Mouse (Mus musculus) lung, postnatal 0 days (tissue): ENCODE measurements around the gene Nmb. TPM values are rescaled to one million over a fixed set of nuclear protein-coding genes. Genes with fewer than 3 reads are reported as not detected.

ENCODE experiments used
- ATAC-seq: fragments of 200-750 bp; cut with Nextera tagmentation; 2 replicates; pipeline ENCODE4 v1.8.0; 2017; ENCODE audit warnings: moderate library complexity
- DNase-seq: peaks from one replicate; pipeline ENCODE4 v3.0.0-alpha.2; 2016; ENCODE audit warnings: low spot score
- H3K27ac ChIP-seq: fragments of 300-500 bp; sonication (generic); 2 replicates; pipeline ENCODE4 v1.5.1; 2014; ENCODE audit warnings: antibody characterized with exemption, mild to moderate bottlenecking, low read length, mixed read lengths
- H3K27me3 ChIP-seq: fragments of 300-500 bp; sonication (generic); replicated peaks from 2 replicates; pipeline ENCODE4 v1.6.1; 2014; ENCODE audit warnings: low read length, mixed read lengths; ENCODE audit not compliant: insufficient read depth
- H3K36me3 ChIP-seq: fragments of 300-500 bp; sonication (generic); 2 replicates; pipeline ENCODE4 v1.6.1; 2014; ENCODE audit warnings: low read length, mixed read lengths; ENCODE audit not compliant: insufficient read depth
- H3K4me1 ChIP-seq: fragments of 300-500 bp; sonication (generic); 2 replicates; pipeline ENCODE4 v1.6.1; 2014; ENCODE audit warnings: antibody characterized with exemption, low read depth, low read length, mixed read lengths; ENCODE audit not compliant: insufficient read depth
- H3K4me2 ChIP-seq: fragments of 300-500 bp; sonication (generic); replicated peaks from 2 replicates; pipeline ENCODE4 v1.6.1; 2014; ENCODE audit warnings: low read depth, mild to moderate bottlenecking, low read length, moderate library complexity, mixed read lengths
- H3K4me3 ChIP-seq: fragments of 300-500 bp; sonication (generic); 2 replicates; pipeline ENCODE4 v1.5.1; 2014; ENCODE audit warnings: low read depth, low read length
- H3K9ac ChIP-seq: fragments of 300-500 bp; sonication (generic); replicated peaks from 2 replicates; pipeline ENCODE4 v1.6.1; 2014; ENCODE audit warnings: low read depth, mild to moderate bottlenecking
- H3K9me3 ChIP-seq: fragments of 300-500 bp; sonication (generic); 2 replicates; pipeline ENCODE4 v1.6.1; 2016; ENCODE audit warnings: low read length, mixed read lengths
- CTCF ChIP-seq: IDR thresholded peaks from 2 replicates; pipeline ENCODE4 v1.5.1; 2016; ENCODE audit warnings: antibody characterized with exemption, mild to moderate bottlenecking
- EP300 ChIP-seq: IDR thresholded peaks from 2 replicates; pipeline ENCODE4 v1.6.1; 2016; ENCODE audit warnings: antibody characterized with exemption, mild to moderate bottlenecking, control low read depth
- WGBS: fragments of 180-500 bp; shearing (Covaris S2); extraction: QIAGEN DNeasy Blood & Tissue Kit; methylation state at CpG from one replicate; pipeline ENCODE4 v1.1.7; 2014; 5-methylcytosine and 5-hydroxymethylcytosine counted together
- polyA plus RNA-seq: library from polyadenylated mRNA; unstranded; fragments of >200 nt; fragmentation: Nextera tagmentation; extraction: Ambion mirVana; gene quantifications from 2 replicates; pipeline ENCODE4 v1.2.1, GENCODE M21; 2015

Nmb gene
- polyA plus RNA-seq, 1 experiment from 2014 or later, result 8.3 TPM

GRCm38 (mm10) chr7:80900944-80901501, 3.9 kb downstream of the Nmb start, which contains the start of gene Wdr73:
Wdr73 (minus strand) TSS chr7:80901269.
- H3K4me2 ChIP-seq, result peak within 1 kb of the TSS; percentile 64
- TF ChIP-seq CTCF, result no peak
- peak; percentile 56; the same call in 1 of the 2 replicates for TF ChIP-seq EP300
- no peaks in the 10 kb centered on the region for H3K9me3 ChIP-seq
- ATAC-seq (peak; percentile 98), DNase-seq (peak; percentile 97)
- H3K4me3 ChIP-seq, result peak within 1 kb of the TSS; percentile 68
- 0 out of 2 replicates have a peak, but pooled peaks cover 7% of the 10 kb centered on the region for H3K36me3 ChIP-seq
- H3K4me1 ChIP-seq, result peaks cover 6% of the 10 kb centered on the region
- H3K9ac ChIP-seq, result peak within 1 kb of the TSS; percentile 57
- H3K27me3 ChIP-seq, result no peaks in the 10 kb centered on the region
- H3K27ac ChIP-seq, result peak within 1 kb of the TSS; percentile 86
- under 1% methylated on average over 36 of the region's 36 CpGs for WGBS

- Histone ChIP-seq H3K4me2 (no peak overlapping the region), H3K27me3 (no peaks in the 10 kb centered on the region), H3K4me3 (no peak overlapping the region), H3K36me3 (peaks cover 18% of the 10 kb centered on the region; the same call in 1 of the 2 replicates), H3K27ac (no peak overlapping the region), H3K9me3 (no peaks in the 10 kb centered on the region), H3K9ac (no peak overlapping the region), H3K4me1 (peaks cover 2% of the 10 kb centered on the region)
- DNase-seq (no peak), ATAC-seq (no peak)
- TF ChIP-seq EP300, result no peak
- no peak for TF ChIP-seq CTCF
- 91% methylated on average over 4 of the region's 4 CpGs for WGBS
These were observed 7.2 kb downstream of the Nmb start for GRCm38 (mm10) chr7:80897721-80898120.

GRCm38 (mm10) chr7:80897134-80897533, 7.7 kb downstream of the Nmb start:
- Histone ChIP-seq H3K36me3 (peaks cover 22% of the 10 kb centered on the region; the same call in 1 of the 2 replicates), H3K4me2 (no peak overlapping the region), H3K9me3 (no peaks in the 10 kb centered on the region), H3K27me3 (no peaks in the 10 kb centered on the region), H3K9ac (no peak overlapping the region), H3K4me1 (peaks cover 2% of the 10 kb centered on the region), H3K4me3 (no peak overlapping the region), H3K27ac (no peak overlapping the region)
- no peak for ATAC-seq
- no peak for DNase-seq
- 85% methylated on average over 7 of the region's 7 CpGs for WGBS
- TF ChIP-seq EP300, result no peak
- no peak for TF ChIP-seq CTCF

GRCm38 (mm10) chr7:80894815-80895519, 9.9 kb downstream of the Nmb start:
- ATAC-seq (no peak), DNase-seq (no peak)
- Histone ChIP-seq H3K4me1 (no peaks in the 10 kb centered on the region), H3K27ac (no peak overlapping the region), H3K4me2 (no peak overlapping the region), H3K36me3 (peaks cover 31% of the 10 kb centered on the region; the same call in 1 of the 2 replicates), H3K9me3 (no peaks in the 10 kb centered on the region), H3K27me3 (no peaks in the 10 kb centered on the region), H3K4me3 (no peak overlapping the region), H3K9ac (no peak overlapping the region)
- TF ChIP-seq EP300 (no peak), CTCF (no peak)
- 97% methylated on average over 14 of the region's 14 CpGs for WGBS

GRCm38 (mm10) chr7:80894196-80894595, 10.7 kb downstream of the Nmb start:
- H3K27ac ChIP-seq, result 0 out of 2 replicates have a peak overlapping the region, but pooled peaks have one; percentile 26
- TF ChIP-seq CTCF, result no peak
- no peak for TF ChIP-seq EP300

GRCm38 (mm10) chr7:80893753-80894129, 11.1 kb downstream of the Nmb start:
- Histone ChIP-seq H3K9me3 (no peaks in the 10 kb centered on the region), H3K36me3 (peaks cover 31% of the 10 kb centered on the region; the same call in 1 of the 2 replicates), H3K27ac (0 out of 2 replicates have a peak overlapping the region, but pooled peaks have one; percentile 26), H3K4me1 (no peaks in the 10 kb centered on the region), H3K27me3 (no peaks in the 10 kb centered on the region), H3K9ac (no peak overlapping the region), H3K4me2 (no peak overlapping the region), H3K4me3 (no peak overlapping the region)
- DNase-seq (peak; percentile 46), ATAC-seq (peak; percentile 81)
- 55% methylated on average over 6 of the region's 6 CpGs for WGBS
- TF ChIP-seq CTCF (no peak), EP300 (peak; percentile 77)

More at GRCm38 (mm10) chr7:80894196-80894595, 10.7 kb downstream of the Nmb start:
- no peaks in the 10 kb centered on the region for H3K27me3 ChIP-seq
- H3K36me3 ChIP-seq, result peaks cover 31% of the 10 kb centered on the region; the same call in 1 of the 2 replicates
- H3K9me3 ChIP-seq, result no peaks in the 10 kb centered on the region
- no peak overlapping the region for H3K4me3 ChIP-seq
- H3K9ac ChIP-seq, result no peak overlapping the region
- no peaks in the 10 kb centered on the region for H3K4me1 ChIP-seq
- WGBS, result 78% methylated on average over 7 of the region's 7 CpGs
- DNase-seq, result no peak
- no peak overlapping the region for H3K4me2 ChIP-seq
- no peak for ATAC-seq
